Mouse (Mus musculus): ENCODE results near the gene Ccdc51. TPM values are rescaled to one million over a fixed set of nuclear protein-coding genes. Genes with fewer than 3 reads are reported as not detected.

The Ccdc51 gene
- polyA plus RNA-seq, 1 experiment from 2014 or later: 17.5 TPM

DNA sequence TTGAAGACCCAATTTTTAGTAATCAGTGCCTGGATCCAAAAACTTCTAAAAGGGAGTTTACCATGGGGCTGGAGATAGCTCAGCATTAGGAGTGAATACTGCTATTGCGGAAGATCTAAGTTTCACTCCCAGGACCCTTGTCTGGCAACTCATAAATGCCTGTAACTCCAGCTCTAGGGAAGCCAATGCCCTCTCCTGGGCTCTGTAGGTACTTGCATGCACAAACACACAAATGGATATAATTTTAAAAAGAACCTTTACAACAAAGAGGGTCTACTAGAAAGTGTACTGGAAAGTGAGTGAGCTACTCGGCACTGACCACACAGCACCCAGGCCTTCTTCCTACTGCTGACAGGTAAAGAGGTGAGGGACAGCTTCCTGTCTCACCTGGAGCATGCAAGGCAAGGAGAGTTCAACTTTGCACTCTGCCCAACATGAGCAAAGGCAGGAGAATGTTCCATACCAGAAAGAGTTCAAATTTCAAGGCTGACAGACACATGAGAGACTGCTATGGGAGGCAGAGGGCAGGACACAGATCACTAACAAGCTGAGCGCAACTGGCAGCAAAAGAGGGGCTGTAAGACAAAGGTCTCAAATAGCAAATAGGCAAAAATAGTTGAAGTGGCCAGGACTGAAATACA lies 14.1 kb upstream of the Ccdc51 start:
- H3K4me2 ChIP-seq (ENCODE audit: low read length): no peak overlapping the region
- no peaks in the 10 kb centered on the region for H3K27me3 ChIP-seq (replicated peaks; ENCODE audit: control insufficient read depth, insufficient read depth, low read length)
- peaks cover 51% of the 10 kb centered on the region for H3K36me3 ChIP-seq (ENCODE audit: control insufficient read depth, insufficient read depth)
- peaks cover 13% of the 10 kb centered on the region for H3K4me1 ChIP-seq (replicated peaks; ENCODE audit: control insufficient read depth, insufficient read depth, low read length)
- 95% methylated on average over 3 of the region's 3 CpGs for WGBS
- no peaks in the 10 kb centered on the region for H3K9me3 ChIP-seq (ENCODE audit: control insufficient read depth, low read length)
- no peak overlapping the region for H3K4me3 ChIP-seq (replicated peaks; ENCODE audit: low read length)
- H3K9ac ChIP-seq (replicated peaks; ENCODE audit: low read depth, low read length): no peak overlapping the region
- no peak for ATAC-seq
- H3K27ac ChIP-seq (ENCODE audit: low read length): no peak overlapping the region

DNA sequence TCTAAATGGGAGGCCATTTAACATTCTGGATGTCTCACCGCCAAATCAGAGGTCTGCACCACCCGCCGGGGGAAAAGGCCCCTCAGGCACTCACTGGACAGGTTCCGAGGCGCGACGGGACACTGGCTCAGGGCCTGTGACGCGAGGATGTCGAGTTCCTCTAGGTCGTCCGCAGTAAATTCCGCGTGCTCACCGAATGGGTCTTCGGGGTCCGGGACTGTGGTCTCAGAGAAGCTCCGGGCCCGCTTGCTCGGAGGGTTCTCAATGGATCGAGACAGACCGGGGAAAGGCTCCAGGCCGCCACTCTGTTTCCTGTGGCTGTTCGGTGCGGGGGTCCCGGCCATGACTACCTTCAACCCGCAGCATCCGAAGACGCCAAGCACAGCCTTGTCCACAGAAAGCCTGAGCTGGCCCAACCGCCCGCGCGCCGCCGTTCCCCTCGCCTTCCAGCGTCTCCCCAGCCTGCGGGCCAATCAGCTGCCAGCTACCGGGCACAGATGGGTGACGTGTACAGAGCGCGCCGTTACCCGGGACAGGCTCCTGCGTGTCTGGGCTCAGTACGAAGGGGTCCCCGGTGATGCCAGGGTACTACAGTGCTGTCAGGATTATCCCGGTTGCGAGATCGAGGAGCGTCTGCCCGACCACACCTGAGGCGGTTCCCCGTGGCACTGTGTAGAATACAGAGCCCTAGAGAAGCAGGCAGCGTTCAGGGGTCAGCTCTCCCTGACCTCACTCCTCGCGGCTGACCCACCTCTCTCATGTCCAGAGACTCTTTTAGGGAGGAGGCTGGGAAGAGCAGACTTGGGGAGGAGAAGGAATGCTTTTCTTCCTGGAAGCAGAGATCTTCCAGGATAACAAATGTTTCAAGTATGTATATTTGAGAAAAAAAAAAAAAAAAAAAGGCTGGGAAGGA lies 8.4 kb upstream of the Ccdc51 start, which contains the start of gene Atrip:
Atrip (minus strand) TSS at position 464 of the 913 bp plus-strand sequence.
- Histone ChIP-seq H3K36me3 (ENCODE audit: control insufficient read depth, insufficient read depth) (peaks cover 12% of the 10 kb centered on the region), H3K27me3 (replicated peaks; ENCODE audit: control insufficient read depth, insufficient read depth, low read length) (no peaks in the 10 kb centered on the region), H3K4me1 (replicated peaks; ENCODE audit: control insufficient read depth, insufficient read depth, low read length) (peaks cover 24% of the 10 kb centered on the region), H3K9me3 (ENCODE audit: control insufficient read depth, low read length) (no peaks in the 10 kb centered on the region), H3K27ac (ENCODE audit: low read length) (peak within 1 kb of the TSS; percentile 75), H3K4me3 (replicated peaks; ENCODE audit: low read length) (peak within 1 kb of the TSS; percentile 94), H3K4me2 (ENCODE audit: low read length) (peak within 1 kb of the TSS; percentile 98), H3K9ac (replicated peaks; ENCODE audit: low read depth, low read length) (peak within 1 kb of the TSS; percentile 92)
- under 1% methylated on average over 57 of the region's 57 CpGs for WGBS
- ATAC-seq: peak; percentile 100

DNA sequence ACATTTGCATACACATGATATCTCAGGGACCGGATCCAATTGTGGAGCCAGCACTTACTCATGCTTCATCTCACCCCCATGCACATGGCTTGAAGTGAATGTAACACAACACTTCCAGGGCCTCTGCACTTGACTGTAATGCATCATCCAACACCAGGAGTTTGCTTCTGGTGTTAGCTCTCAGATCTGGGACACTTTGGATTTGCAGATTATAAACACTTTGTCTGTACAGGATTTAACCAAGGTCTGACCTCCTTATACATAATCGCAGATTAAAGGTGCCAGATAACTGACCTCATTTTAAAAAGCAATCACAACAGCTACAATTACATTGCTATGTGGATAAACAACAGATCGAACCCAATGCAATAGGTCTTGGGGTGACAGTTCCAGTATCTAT lies 1.8 kb upstream of the Ccdc51 start:
- H3K27ac ChIP-seq (ENCODE audit: low read length): no peak overlapping the region
- H3K4me1 ChIP-seq (replicated peaks; ENCODE audit: control insufficient read depth, insufficient read depth, low read length): peaks cover 20% of the 10 kb centered on the region
- H3K4me3 ChIP-seq (replicated peaks; ENCODE audit: low read length): no peak overlapping the region
- H3K4me2 ChIP-seq (ENCODE audit: low read length): no peak overlapping the region
- WGBS: 94% methylated on average over 3 of the region's 3 CpGs
- no peaks in the 10 kb centered on the region for H3K9me3 ChIP-seq (ENCODE audit: control insufficient read depth, low read length)
- no peak for ATAC-seq
- no peak overlapping the region for H3K9ac ChIP-seq (replicated peaks; ENCODE audit: low read depth, low read length)
- peaks cover 4% of the 10 kb centered on the region; the same call in 1 of the 2 replicates for H3K36me3 ChIP-seq (ENCODE audit: control insufficient read depth, insufficient read depth)
- H3K27me3 ChIP-seq (replicated peaks; ENCODE audit: control insufficient read depth, insufficient read depth, low read length): no peaks in the 10 kb centered on the region

DNA sequence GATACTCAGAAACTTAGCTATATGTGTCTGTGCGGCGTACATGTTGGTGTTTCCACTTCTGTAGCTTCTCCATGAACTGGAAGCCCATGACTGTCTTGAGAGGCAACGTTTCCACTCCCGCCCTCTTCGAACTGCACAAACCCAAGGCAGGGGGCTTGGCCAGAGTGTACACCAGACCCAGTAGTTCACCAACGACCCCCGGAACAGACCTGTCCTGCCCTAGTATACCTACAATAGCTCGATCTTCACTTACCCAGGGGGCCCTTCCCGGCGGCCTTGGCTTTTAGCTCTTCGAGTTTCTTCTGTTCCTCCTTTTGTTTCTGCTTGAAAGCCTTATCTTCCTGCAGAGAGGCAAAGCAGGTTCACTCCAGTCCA lies 557 bp upstream of the Ccdc51 start:
- H3K4me3 ChIP-seq (replicated peaks; ENCODE audit: low read length): peak overlapping the region; percentile 75
- H3K9me3 ChIP-seq (ENCODE audit: control insufficient read depth, low read length): no peaks in the 10 kb centered on the region
- ATAC-seq: peak; percentile 19
- peak overlapping the region; percentile 79 for H3K9ac ChIP-seq (replicated peaks; ENCODE audit: low read depth, low read length)
- H3K4me2 ChIP-seq (ENCODE audit: low read length): peak overlapping the region; percentile 86
- 5% methylated on average over 11 of the region's 11 CpGs for WGBS
- peak overlapping the region; percentile 72; the same call in 1 of the 2 replicates for H3K27ac ChIP-seq (ENCODE audit: low read length)
- H3K27me3 ChIP-seq (replicated peaks; ENCODE audit: control insufficient read depth, insufficient read depth, low read length): no peaks in the 10 kb centered on the region
- peaks cover 4% of the 10 kb centered on the region; the same call in 1 of the 2 replicates for H3K36me3 ChIP-seq (ENCODE audit: control insufficient read depth, insufficient read depth)
- peaks cover 20% of the 10 kb centered on the region for H3K4me1 ChIP-seq (replicated peaks; ENCODE audit: control insufficient read depth, insufficient read depth, low read length)

DNA sequence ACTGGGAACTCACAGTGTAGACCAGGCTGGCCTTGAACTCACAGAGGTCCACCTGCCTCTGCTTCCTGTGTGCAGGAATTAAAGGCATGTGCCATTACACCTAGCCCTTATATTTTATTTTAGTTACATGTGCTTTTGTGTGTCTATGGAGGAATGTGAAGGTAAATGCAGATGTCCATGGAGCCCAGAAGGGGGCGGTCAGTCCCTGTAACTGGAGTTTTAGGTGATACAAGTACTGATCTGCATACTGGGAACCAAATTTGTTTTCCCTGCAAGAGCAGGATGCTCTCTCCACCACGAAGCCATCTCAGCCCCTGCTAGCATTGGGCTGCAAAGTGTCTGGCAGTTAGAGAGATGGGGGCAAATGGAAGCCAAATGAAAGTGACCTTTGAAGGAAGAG lies 2.6 kb downstream of the Ccdc51 start:
- no peaks in the 10 kb centered on the region for H3K9me3 ChIP-seq (ENCODE audit: control insufficient read depth, low read length)
- H3K4me2 ChIP-seq (ENCODE audit: low read length): no peak overlapping the region
- no peaks in the 10 kb centered on the region; the same call in 1 of the 2 replicates for H3K36me3 ChIP-seq (ENCODE audit: control insufficient read depth, insufficient read depth)
- H3K4me3 ChIP-seq (replicated peaks; ENCODE audit: low read length): no peak overlapping the region
- H3K9ac ChIP-seq (replicated peaks; ENCODE audit: low read depth, low read length): no peak overlapping the region
- peaks cover 26% of the 10 kb centered on the region for H3K4me1 ChIP-seq (replicated peaks; ENCODE audit: control insufficient read depth, insufficient read depth, low read length)
- no peak overlapping the region for H3K27ac ChIP-seq (ENCODE audit: low read length)
- no peaks in the 10 kb centered on the region for H3K27me3 ChIP-seq (replicated peaks; ENCODE audit: control insufficient read depth, insufficient read depth, low read length)
- no peak for ATAC-seq
- WGBS: 10% methylated on average over 2 of the region's 2 CpGs

DNA sequence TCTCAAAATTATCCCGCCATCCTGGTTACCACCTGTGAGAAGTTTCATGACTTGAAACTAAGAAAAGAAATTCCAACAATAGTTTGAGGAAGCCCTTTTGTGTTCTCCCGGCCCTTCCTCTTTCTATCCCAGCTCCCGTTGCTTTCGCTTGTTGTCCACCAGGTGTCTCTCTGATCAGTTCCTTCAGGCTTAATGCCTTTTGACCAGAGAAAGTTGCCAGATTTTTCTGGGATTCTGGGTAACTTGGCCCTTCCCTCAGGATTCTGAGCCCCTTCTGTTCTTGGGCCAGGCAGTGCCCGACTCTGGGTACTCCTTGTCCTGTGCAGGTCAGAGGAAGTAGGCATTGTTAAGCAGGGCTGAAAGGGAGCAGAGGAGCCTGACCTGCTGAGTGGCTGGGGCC lies 5.7 kb downstream of the Ccdc51 start:
- Histone ChIP-seq H3K27ac (ENCODE audit: low read length) (no peak overlapping the region), H3K4me1 (replicated peaks; ENCODE audit: control insufficient read depth, insufficient read depth, low read length) (peaks cover 12% of the 10 kb centered on the region), H3K27me3 (replicated peaks; ENCODE audit: control insufficient read depth, insufficient read depth, low read length) (no peaks in the 10 kb centered on the region), H3K9ac (replicated peaks; ENCODE audit: low read depth, low read length) (0 out of 2 replicates have a peak overlapping the region, but pooled peaks have one; percentile 4), H3K9me3 (ENCODE audit: control insufficient read depth, low read length) (no peaks in the 10 kb centered on the region), H3K36me3 (ENCODE audit: control insufficient read depth, insufficient read depth) (no peaks in the 10 kb centered on the region), H3K4me2 (ENCODE audit: low read length) (no peak overlapping the region), H3K4me3 (replicated peaks; ENCODE audit: low read length) (no peak overlapping the region)
- ATAC-seq: peak; percentile 22; the same call in 1 of the 2 replicates
- WGBS: 4% methylated on average over 5 of the region's 5 CpGs

DNA sequence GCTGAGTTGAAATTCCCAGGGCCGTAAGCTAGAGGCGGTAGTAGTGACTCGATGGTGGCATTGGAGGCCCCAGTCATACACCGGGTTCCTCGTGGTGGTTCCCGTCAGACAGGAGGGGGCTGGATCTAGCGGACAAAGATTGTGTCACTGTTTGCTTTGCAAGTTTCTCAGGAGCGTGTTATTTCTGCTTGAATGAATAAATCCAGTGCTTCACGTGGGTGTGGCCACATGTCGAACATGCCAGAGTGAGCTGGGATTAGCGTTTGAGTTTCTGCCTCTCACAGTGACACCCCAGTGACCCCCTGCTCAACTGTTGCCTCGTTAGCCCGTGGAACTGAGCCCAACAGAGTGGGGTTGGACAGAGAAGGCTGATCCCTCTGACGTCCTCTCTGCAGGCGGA lies 8.2 kb downstream of the Ccdc51 start:
- H3K27ac ChIP-seq (ENCODE audit: low read length): no peak overlapping the region
- no peaks in the 10 kb centered on the region for H3K27me3 ChIP-seq (replicated peaks; ENCODE audit: control insufficient read depth, insufficient read depth, low read length)
- no peak overlapping the region for H3K9ac ChIP-seq (replicated peaks; ENCODE audit: low read depth, low read length)
- no peak for ATAC-seq
- no peak overlapping the region for H3K4me2 ChIP-seq (ENCODE audit: low read length)
- peaks cover 19% of the 10 kb centered on the region for H3K4me1 ChIP-seq (replicated peaks; ENCODE audit: control insufficient read depth, insufficient read depth, low read length)
- H3K36me3 ChIP-seq (ENCODE audit: control insufficient read depth, insufficient read depth): no peaks in the 10 kb centered on the region
- H3K9me3 ChIP-seq (ENCODE audit: control insufficient read depth, low read length): no peaks in the 10 kb centered on the region
- no peak overlapping the region for H3K4me3 ChIP-seq (replicated peaks; ENCODE audit: low read length)
- 11% methylated on average over 15 of the region's 15 CpGs for WGBS

DNA sequence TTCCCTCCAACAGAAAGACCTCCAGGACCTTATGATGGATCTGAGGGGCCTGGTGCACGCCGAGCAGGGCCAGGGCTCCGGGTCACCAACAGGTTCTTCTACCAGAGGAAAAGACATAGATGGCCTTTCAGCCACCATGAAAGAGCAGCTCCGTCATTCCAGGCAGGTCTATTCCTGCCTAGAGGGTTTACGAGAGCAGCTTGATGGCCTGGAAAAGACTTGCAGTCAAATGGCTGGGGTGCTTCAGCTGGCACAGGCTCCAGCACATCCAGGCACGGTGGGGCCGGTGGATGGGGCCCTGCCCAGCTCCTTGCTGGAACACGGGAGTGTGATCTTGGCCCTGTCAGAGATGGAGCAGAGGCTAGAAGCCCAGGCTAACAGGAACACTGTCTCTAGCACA lies 9.5 kb downstream of the Ccdc51 start:
- H3K4me2 ChIP-seq (ENCODE audit: low read length): no peak overlapping the region
- H3K9me3 ChIP-seq (ENCODE audit: control insufficient read depth, low read length): no peaks in the 10 kb centered on the region
- H3K4me3 ChIP-seq (replicated peaks; ENCODE audit: low read length): no peak overlapping the region
- H3K27me3 ChIP-seq (replicated peaks; ENCODE audit: control insufficient read depth, insufficient read depth, low read length): no peaks in the 10 kb centered on the region
- peaks cover 24% of the 10 kb centered on the region for H3K4me1 ChIP-seq (replicated peaks; ENCODE audit: control insufficient read depth, insufficient read depth, low read length)
- 95% methylated on average over 8 of the region's 8 CpGs for WGBS
- no peaks in the 10 kb centered on the region for H3K36me3 ChIP-seq (ENCODE audit: control insufficient read depth, insufficient read depth)
- no peak overlapping the region for H3K9ac ChIP-seq (replicated peaks; ENCODE audit: low read depth, low read length)
- no peak for ATAC-seq
- no peak overlapping the region for H3K27ac ChIP-seq (ENCODE audit: low read length)

DNA sequence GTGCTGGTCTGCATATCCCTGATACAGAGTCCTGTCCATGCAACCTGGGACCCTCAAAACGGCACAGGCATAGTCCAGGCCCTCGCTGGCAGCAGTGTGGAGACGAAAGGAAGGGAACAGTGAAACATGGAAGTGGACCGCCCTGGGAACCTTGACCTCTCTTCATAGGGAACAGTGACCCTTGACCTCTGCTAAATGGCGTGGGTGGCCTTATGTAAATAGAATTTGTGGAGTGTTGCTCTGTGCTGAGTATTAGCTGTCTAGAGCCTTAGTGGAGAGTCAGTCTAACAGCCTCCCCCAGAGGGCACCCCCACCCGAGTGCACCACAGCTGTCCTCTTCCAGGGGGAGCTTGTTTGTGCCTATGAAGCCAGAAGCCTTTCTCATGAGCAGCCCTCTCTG lies 10.5 kb downstream of the Ccdc51 start:
- no peak overlapping the region for H3K4me2 ChIP-seq (ENCODE audit: low read length)
- H3K4me3 ChIP-seq (replicated peaks; ENCODE audit: low read length): no peak overlapping the region
- no peak overlapping the region for H3K27ac ChIP-seq (ENCODE audit: low read length)
- no peaks in the 10 kb centered on the region for H3K27me3 ChIP-seq (replicated peaks; ENCODE audit: control insufficient read depth, insufficient read depth, low read length)
- ATAC-seq: no peak
- 67% methylated on average over 6 of the region's 6 CpGs for WGBS
- H3K9me3 ChIP-seq (ENCODE audit: control insufficient read depth, low read length): no peaks in the 10 kb centered on the region
- peaks cover 32% of the 10 kb centered on the region for H3K4me1 ChIP-seq (replicated peaks; ENCODE audit: control insufficient read depth, insufficient read depth, low read length)
- H3K36me3 ChIP-seq (ENCODE audit: control insufficient read depth, insufficient read depth): no peaks in the 10 kb centered on the region
- H3K9ac ChIP-seq (replicated peaks; ENCODE audit: low read depth, low read length): no peak overlapping the region
